Mouse (Mus musculus) kidney, embryonic 16.5 days (tissue): ENCODE measurements around the gene Tnnt3. TPM values are rescaled to one million over a fixed set of nuclear protein-coding genes. Genes with fewer than 3 reads are reported as not detected.

Experiments
- polyA plus RNA-seq: library from polyadenylated mRNA; unstranded; fragments of >200 nt; fragmentation: Nextera tagmentation; extraction: Ambion mirVana; gene quantifications from 2 replicates; pipeline ENCODE4 v1.2.1, GENCODE M21; 2015

Gene Tnnt3
- polyA plus RNA-seq, 1 experiment from 2014 or later: 17.2 TPM

Other genes starting within 250 kb of the Tnnt3 start
- gene Gm2431, start 240.5 kb upstream of the Tnnt3 start, polyA plus RNA-seq: not detected in 2 replicates
- not detected in 2 replicates for gene Gm4559, start 224.5 kb upstream of the Tnnt3 start, polyA plus RNA-seq
- gene Krtap5-1, start 201.7 kb upstream of the Tnnt3 start, polyA plus RNA-seq: not detected in 2 replicates
- gene Krtap5-4, start 195.3 kb upstream of the Tnnt3 start, polyA plus RNA-seq: not detected in 2 replicates
- 1.8 and 2.5 TPM in 2 replicates for gene Ifitm10, start 125.1 kb upstream of the Tnnt3 start, polyA plus RNA-seq
- gene Gm49369, start 116.2 kb upstream of the Tnnt3 start, polyA plus RNA-seq: 4.4 TPM in 1 of 2 replicates, not detected in the other
- 398 and 453 TPM in 2 replicates for gene Ctsd, start 110.8 kb upstream of the Tnnt3 start, polyA plus RNA-seq
- gene Syt8, start 64.0 kb upstream of the Tnnt3 start, polyA plus RNA-seq: 2.3 and 4.0 TPM in 2 replicates
- gene Tnni2, start 57.0 kb upstream of the Tnnt3 start, polyA plus RNA-seq: 11.9 and 12.0 TPM in 2 replicates
- gene Lsp1, start 38.0 kb upstream of the Tnnt3 start, polyA plus RNA-seq: 141 and 156 TPM in 2 replicates
- 24.4 and 24.6 TPM in 2 replicates for gene Mrpl23, start 33.9 kb downstream of the Tnnt3 start, polyA plus RNA-seq
- gene Igf2, start 168.0 kb downstream of the Tnnt3 start, polyA plus RNA-seq: 516 and 585 TPM in 2 replicates
- 0.07 TPM in 1 of 2 replicates, not detected in the other for gene Gm49394, start 171.1 kb downstream of the Tnnt3 start, polyA plus RNA-seq
- 0.77 TPM in 1 of 2 replicates, not detected in the other for gene Ins2, start 244.5 kb downstream of the Tnnt3 start, polyA plus RNA-seq